Mouse (Mus musculus) testis, adult 2 months (tissue): ENCODE data around the gene Cd40. TPM values are rescaled to one million over a fixed set of nuclear protein-coding genes. Genes with fewer than 3 reads are reported as not detected.
A peak's percentile ranks its signal among the peaks of the same experiment; 100 is the strongest.

Experiments
- H3K27ac ChIP-seq: fragments of 200-500 bp; 2 replicates; pipeline ENCODE4 v1.5.1; 2012; ENCODE audit warnings: low read depth, low read length; ENCODE audit not compliant: control insufficient read depth, insufficient read depth
- H3K27me3 ChIP-seq: fragments of 200-500 bp; 2 replicates; pipeline ENCODE4 v1.6.1; 2012; ENCODE audit warnings: mild to moderate bottlenecking, low read length, moderate library complexity; ENCODE audit not compliant: control insufficient read depth, insufficient read depth
- H3K36me3 ChIP-seq: fragments of 200-500 bp; 2 replicates; pipeline ENCODE4 v1.6.1; 2012; ENCODE audit warnings: mild to moderate bottlenecking, low read length; ENCODE audit not compliant: control insufficient read depth, insufficient read depth
- H3K4me1 ChIP-seq: fragments of 200-500 bp; 2 replicates; pipeline ENCODE4 v1.6.1; 2012; ENCODE audit warnings: low read length; ENCODE audit not compliant: control insufficient read depth, insufficient read depth
- H3K4me3 ChIP-seq: fragments of 200-500 bp; 2 replicates; pipeline ENCODE4 v1.5.1; 2012; ENCODE audit warnings: low read depth, mild to moderate bottlenecking, low read length, moderate library complexity, mixed read lengths; ENCODE audit not compliant: control insufficient read depth
- CTCF ChIP-seq: fragments of 200-500 bp; IDR thresholded peaks from 2 replicates; pipeline ENCODE4 v1.5.1; 2012; ENCODE audit warnings: low read depth, mild to moderate bottlenecking, inconsistent platforms, low read length, moderate library complexity; ENCODE audit not compliant: control insufficient read depth, insufficient read depth, insufficient replicate concordance
- POLR2A ChIP-seq: fragments of 200-500 bp; IDR thresholded peaks from 2 replicates; pipeline ENCODE4 v1.6.1; 2012; ENCODE audit warnings: low read depth, mild to moderate bottlenecking, inconsistent platforms, low read length, moderate library complexity; ENCODE audit not compliant: control insufficient read depth
- polyA plus RNA-seq: library from polyadenylated mRNA; depleted of rRNA; stranded (reverse); fragments of >200 nt; gene quantifications from 2 replicates; pipeline ENCODE4 v1.2.3, GENCODE M21; 2012

Cd40 gene
- polyA plus RNA-seq, 1 experiment: 0.99 TPM

DNA sequence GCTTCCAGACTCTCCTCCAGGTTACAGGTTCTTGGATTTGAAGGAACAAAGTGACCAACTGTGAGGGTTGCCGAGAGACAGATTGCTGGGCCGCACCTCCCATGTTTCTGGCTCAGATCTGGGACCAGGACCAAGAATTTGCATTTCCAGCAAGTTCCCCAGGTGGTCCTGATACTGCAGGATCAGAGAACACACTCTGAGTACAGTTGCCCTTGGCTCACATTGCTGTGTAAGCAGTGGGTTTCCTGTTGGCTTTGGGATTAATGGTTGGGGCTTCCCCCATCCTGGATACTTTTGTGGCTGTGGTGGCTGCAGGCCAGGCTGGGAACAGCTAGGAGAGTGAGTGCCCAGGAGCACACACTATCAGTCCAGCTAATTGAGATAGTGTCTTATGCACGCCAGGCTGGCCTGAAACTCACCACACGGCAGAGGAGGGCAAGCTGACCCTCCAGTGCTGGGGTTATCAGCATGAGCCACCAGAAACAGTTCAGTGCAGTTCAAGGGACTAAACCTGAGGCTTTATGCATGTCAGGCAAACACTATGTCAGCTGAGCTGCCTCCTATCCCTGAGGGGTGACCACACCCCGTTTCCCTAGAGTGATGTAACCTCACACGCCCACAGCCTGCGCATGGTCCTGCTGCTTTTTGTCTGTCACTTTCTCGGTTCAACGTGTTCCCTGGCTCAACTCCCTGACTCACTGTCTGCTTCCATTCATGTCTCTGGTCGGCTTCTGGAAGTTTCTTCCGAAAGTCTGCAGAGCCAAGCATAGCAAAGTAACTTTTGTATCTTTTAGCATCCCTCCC is 18.9 kb downstream of the Cd40 start:
- no peak for TF ChIP-seq POLR2A
- TF ChIP-seq CTCF: no peak
- Histone ChIP-seq H3K4me1 (peaks cover 2% of the 10 kb centered on the region; the same call in 1 of the 2 replicates), H3K27me3 (no peaks in the 10 kb centered on the region), H3K36me3 (no peaks in the 10 kb centered on the region), H3K4me3 (no peak overlapping the region), H3K27ac (no peak overlapping the region)

DNA sequence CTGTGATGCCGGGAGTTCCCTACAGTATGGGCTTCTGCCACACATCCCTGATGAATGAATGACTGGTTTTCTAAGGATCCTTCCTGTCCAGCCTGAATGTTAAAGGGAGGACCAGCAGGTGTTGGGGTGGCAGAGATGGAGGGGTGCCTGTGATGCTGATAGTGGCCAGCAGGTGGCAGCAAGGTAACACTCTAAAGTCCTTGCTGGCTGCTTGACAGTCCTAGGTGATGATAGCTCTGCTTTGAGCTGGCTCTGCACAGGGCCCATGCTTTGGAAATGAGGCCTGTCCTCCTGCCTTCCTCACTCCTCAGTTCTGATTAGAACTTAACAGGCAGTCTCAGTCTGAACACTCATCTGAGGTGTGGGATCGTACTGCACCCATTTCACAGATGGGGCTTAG is 19.5 kb downstream of the Cd40 start:
- Histone ChIP-seq H3K27me3 (no peaks in the 10 kb centered on the region), H3K27ac (no peak overlapping the region), H3K36me3 (no peaks in the 10 kb centered on the region), H3K4me3 (no peak overlapping the region), H3K4me1 (peaks cover 2% of the 10 kb centered on the region; the same call in 1 of the 2 replicates)
- TF ChIP-seq POLR2A (no peak), CTCF (peak; percentile 96; the same call in 1 of the 2 replicates)

GRCm38 (mm10) chr2:165077055-165077454 is 21.6 kb downstream of the Cd40 start:
- H3K27ac ChIP-seq: no peak overlapping the region
- no peaks in the 10 kb centered on the region for H3K27me3 ChIP-seq
- no peaks in the 10 kb centered on the region for H3K4me1 ChIP-seq

DNA sequence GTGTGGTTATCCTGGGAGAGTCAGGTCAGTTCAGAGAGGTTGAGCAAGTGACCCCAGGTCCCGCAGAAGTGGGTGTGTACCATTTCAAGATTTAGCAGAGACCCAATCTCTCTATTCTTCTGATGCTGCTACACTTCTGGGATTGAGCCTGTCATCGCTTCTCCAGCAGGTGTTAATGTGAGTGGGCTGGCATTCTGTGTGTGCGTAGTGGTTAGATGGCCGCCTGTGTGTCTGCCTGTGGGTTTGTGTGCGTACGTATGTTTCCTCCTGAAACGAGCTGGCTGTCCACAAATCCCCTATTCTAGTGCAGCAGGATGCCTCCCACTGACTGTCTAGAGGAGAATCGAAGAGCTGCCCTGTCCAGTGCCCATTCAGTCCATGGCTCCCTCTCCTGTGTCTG is 22.6 kb downstream of the Cd40 start:
- no peak overlapping the region for H3K4me3 ChIP-seq
- no peaks in the 10 kb centered on the region for H3K27me3 ChIP-seq
- no peak overlapping the region for H3K27ac ChIP-seq
- no peaks in the 10 kb centered on the region for H3K4me1 ChIP-seq
- no peak for TF ChIP-seq POLR2A
- TF ChIP-seq CTCF: no peak
- H3K36me3 ChIP-seq: no peaks in the 10 kb centered on the region

More at GRCm38 (mm10) chr2:165077055-165077454, 21.6 kb downstream of the Cd40 start:
- H3K4me3 ChIP-seq: no peak overlapping the region
- no peaks in the 10 kb centered on the region for H3K36me3 ChIP-seq
- TF ChIP-seq POLR2A (no peak), CTCF (no peak)

- no peaks in the 10 kb centered on the region for H3K4me1 ChIP-seq
- H3K27ac ChIP-seq: no peak overlapping the region
- H3K36me3 ChIP-seq: no peaks in the 10 kb centered on the region
- TF ChIP-seq CTCF (no peak), POLR2A (no peak)
- H3K4me3 ChIP-seq: no peak overlapping the region
- no peaks in the 10 kb centered on the region for H3K27me3 ChIP-seq
Measured at GRCm38 (mm10) chr2:165078605-165079004, 23.2 kb downstream of the Cd40 start.

DNA sequence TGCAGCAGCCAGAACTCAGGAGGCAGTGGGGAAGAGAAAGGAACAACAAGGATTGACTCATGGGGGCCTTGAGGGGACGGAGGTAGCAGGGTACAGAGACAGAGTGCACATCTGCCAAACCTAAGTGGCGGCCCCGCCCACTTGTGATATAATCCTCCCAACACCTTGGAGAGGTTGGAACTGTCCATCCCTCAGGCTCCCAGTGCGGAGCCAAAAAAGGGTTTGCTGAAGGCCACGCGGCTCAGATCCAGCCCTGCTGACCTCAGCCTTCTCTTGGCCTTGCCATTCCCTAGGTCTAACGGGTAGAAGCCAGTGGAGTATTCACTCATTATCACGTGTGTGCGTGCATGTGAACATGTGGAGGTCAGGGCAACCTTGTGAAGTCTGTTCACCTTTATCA is 25.2 kb downstream of the Cd40 start:
- Histone ChIP-seq H3K27ac (no peak overlapping the region), H3K4me1 (no peaks in the 10 kb centered on the region), H3K4me3 (no peak overlapping the region), H3K36me3 (no peaks in the 10 kb centered on the region), H3K27me3 (no peaks in the 10 kb centered on the region)
- TF ChIP-seq CTCF (no peak), POLR2A (no peak)

GRCm38 (mm10) chr2:165081257-165081656 is 25.8 kb downstream of the Cd40 start:
- Histone ChIP-seq H3K27me3 (no peaks in the 10 kb centered on the region), H3K4me3 (no peak overlapping the region), H3K4me1 (no peaks in the 10 kb centered on the region), H3K27ac (no peak overlapping the region), H3K36me3 (no peaks in the 10 kb centered on the region)
- TF ChIP-seq POLR2A (no peak), CTCF (no peak)
